Mouse (Mus musculus) heart, adult 2 months (tissue): ENCODE data around the gene Gdf15. TPM values are rescaled to one million over a fixed set of nuclear protein-coding genes. Genes with fewer than 3 reads are reported as not detected.
A peak's percentile ranks its signal among the peaks of the same experiment; 100 is the strongest.

Experiments
- DNase-seq, 2 experiments: peaks; one replicate each; pipeline ENCODE4 v3.0.0; 2021
- H3K27ac ChIP-seq: fragments of 200-600 bp; 2 replicates; pipeline ENCODE4 v1.8.1; 2022
- H3K27me3 ChIP-seq: fragments of 200-500 bp; 2 replicates; pipeline ENCODE4 v1.6.1; 2012; ENCODE audit warnings: mild to moderate bottlenecking, low read length, inconsistent platforms, mixed read lengths; ENCODE audit not compliant: control insufficient read depth, insufficient read depth
- H3K36me3 ChIP-seq: fragments of 200-500 bp; 2 replicates; pipeline ENCODE4 v1.6.1; 2012; ENCODE audit warnings: low read length, inconsistent platforms; ENCODE audit not compliant: control insufficient read depth, insufficient read depth
- H3K4me1 ChIP-seq: fragments of 200-500 bp; 2 replicates; pipeline ENCODE4 v1.6.1; 2011; ENCODE audit warnings: low read length; ENCODE audit not compliant: control insufficient read depth, insufficient read depth
- H3K4me3 ChIP-seq: fragments of 200-600 bp; 2 replicates; pipeline ENCODE4 v1.8.1; 2022
- H3K79me2 ChIP-seq: fragments of 200-500 bp; replicated peaks from 2 replicates; pipeline ENCODE4 v1.6.1; 2012; ENCODE audit warnings: mild to moderate bottlenecking, inconsistent platforms, low read length, moderate library complexity, mixed read lengths; ENCODE audit not compliant: control insufficient read depth, insufficient read depth
- H3K9ac ChIP-seq: fragments of 200-500 bp; 2 replicates; pipeline ENCODE4 v1.6.1; 2012; ENCODE audit warnings: low read depth, mild to moderate bottlenecking, control low read depth, inconsistent platforms, low read length, mixed read lengths
- CTCF ChIP-seq: fragments of 200-600 bp; IDR thresholded peaks from 2 replicates; pipeline ENCODE4 v1.8.1; 2022; ENCODE audit warnings: antibody characterized with exemption, mild to moderate bottlenecking, moderate library complexity
- EP300 ChIP-seq: fragments of 200-500 bp; IDR thresholded peaks from 2 replicates; pipeline ENCODE4 v1.6.1; 2011; ENCODE audit warnings: low read depth, low read length, control low read depth; ENCODE audit not compliant: insufficient read depth
- POLR2A ChIP-seq: fragments of 200-500 bp; IDR thresholded peaks from 2 replicates; pipeline ENCODE4 v1.6.1; 2011; ENCODE audit warnings: mild to moderate bottlenecking, low read depth, low read length, control low read depth; ENCODE audit not compliant: insufficient read depth
- WGBS: fragments of 180-500 bp; shearing (Covaris S2); methylation state at CpG from one replicate; pipeline ENCODE4 v1.1.7; 2018; 5-methylcytosine and 5-hydroxymethylcytosine counted together
- intact Hi-C: fragments of 180-260 bp; cut with DNase I; formaldehyde crosslinking; loops from one replicate; pipeline ENCODE4 v1.15.1; 2025
- polyA plus RNA-seq: library from polyadenylated mRNA; depleted of rRNA; stranded (reverse); fragments of >200 nt; gene quantifications from 2 replicates; pipeline ENCODE4 v1.2.3, GENCODE M21; 2012
- total RNA-seq, 2 experiments: library from RNA; stranded (reverse); gene quantifications; 2 replicates each; pipeline ENCODE4 v1.2.3; 2021

The Gdf15 gene
- total and polyA plus RNA-seq, 3 experiments: 1.1 to 3.8 (median 2.0) TPM

GRCm38 (mm10) chr8:70618888-70619334 lies 13.3 kb downstream of the Gdf15 start:
- no peak overlapping the region for H3K4me3 ChIP-seq
- H3K27me3 ChIP-seq: no peaks in the 10 kb centered on the region
- no peak overlapping the region for H3K27ac ChIP-seq
- 34% methylated on average over 9 of the region's 9 CpGs for WGBS
- intact Hi-C loops: no loop called here
- DNase-seq: peak; percentile 64 to 81
- no peaks in the 10 kb centered on the region; the same call in 1 of the 2 replicates for H3K4me1 ChIP-seq
- H3K36me3 ChIP-seq: no peaks in the 10 kb centered on the region
- H3K79me2 ChIP-seq: no peaks in the 10 kb centered on the region
- no peak overlapping the region for H3K9ac ChIP-seq
- no peak for TF ChIP-seq CTCF
- TF ChIP-seq EP300: no peak
- no peak for TF ChIP-seq POLR2A

- Histone ChIP-seq H3K27ac (no peak overlapping the region; the same call in 1 of the 2 replicates), H3K79me2 (no peaks in the 10 kb centered on the region), H3K9ac (peak overlapping the region; percentile 16; the same call in 1 of the 2 replicates), H3K4me1 (no peaks in the 10 kb centered on the region; the same call in 1 of the 2 replicates), H3K27me3 (no peaks in the 10 kb centered on the region), H3K4me3 (no peak overlapping the region), H3K36me3 (no peaks in the 10 kb centered on the region)
- WGBS: 75% methylated on average over 11 of the region's 11 CpGs
- no peak for DNase-seq
- no peak for TF ChIP-seq POLR2A
- no peak for TF ChIP-seq EP300
- no peak for TF ChIP-seq CTCF
- intact Hi-C loops: no loop called here
Observed at GRCm38 (mm10) chr8:70617985-70618384, 14.3 kb downstream of the Gdf15 start.

- no peaks in the 10 kb centered on the region for H3K27me3 ChIP-seq
- peak; percentile 39 to 61 for DNase-seq
- intact Hi-C loops: no loop called here
- no peak overlapping the region for H3K4me3 ChIP-seq
- no peak overlapping the region; the same call in 1 of the 2 replicates for H3K27ac ChIP-seq
- no peak for TF ChIP-seq EP300
- TF ChIP-seq POLR2A: 0 out of 2 replicates have a peak, but pooled peaks have one; percentile 39
- TF ChIP-seq CTCF: no peak
- H3K4me1 ChIP-seq: no peaks in the 10 kb centered on the region; the same call in 1 of the 2 replicates
- no peaks in the 10 kb centered on the region for H3K79me2 ChIP-seq
- H3K9ac ChIP-seq: no peak overlapping the region
- H3K36me3 ChIP-seq: no peaks in the 10 kb centered on the region
- WGBS: 45% methylated on average over 11 of the region's 11 CpGs
Observed at GRCm38 (mm10) chr8:70616645-70617044, 15.6 kb downstream of the Gdf15 start.

- Histone ChIP-seq H3K4me3 (no peak within 1 kb of the TSS), H3K36me3 (no peaks in the 10 kb centered on the region), H3K79me2 (no peaks in the 10 kb centered on the region), H3K27ac (no peak within 1 kb of the TSS; the same call in 1 of the 2 replicates), H3K27me3 (no peaks in the 10 kb centered on the region), H3K9ac (no peak within 1 kb of the TSS), H3K4me1 (no peaks in the 10 kb centered on the region; the same call in 1 of the 2 replicates)
- peak; percentile 34 to 48 for DNase-seq
- TF ChIP-seq CTCF: no peak
- TF ChIP-seq POLR2A: 0 out of 2 replicates have a peak, but pooled peaks have one; percentile 20
- no peak for TF ChIP-seq EP300
- 57% methylated on average over 3 of the region's 3 CpGs for WGBS
- intact Hi-C loops: no loop called here
Observed at GRCm38 (mm10) chr8:70615894-70616293, 16.4 kb downstream of the Gdf15 start, which contains the start of gene Lrrc25. Gene Lrrc25, plus strand, starts transcription at chr8:70616155.

- intact Hi-C loops: no loop called here
- Histone ChIP-seq H3K4me3 (no peak overlapping the region), H3K27ac (no peak overlapping the region), H3K79me2 (no peaks in the 10 kb centered on the region), H3K9ac (no peak overlapping the region), H3K27me3 (no peaks in the 10 kb centered on the region), H3K36me3 (no peaks in the 10 kb centered on the region), H3K4me1 (peaks cover 2% of the 10 kb centered on the region)
- TF ChIP-seq EP300: no peak
- no peak for TF ChIP-seq CTCF
- TF ChIP-seq POLR2A: no peak
- DNase-seq: no peak
- 85% methylated on average over 8 of the region's 8 CpGs for WGBS
Observed at GRCm38 (mm10) chr8:70615281-70615680, 17.0 kb downstream of the Gdf15 start.

GRCm38 (mm10) chr8:70614469-70614868 lies 17.8 kb downstream of the Gdf15 start:
- intact Hi-C loops: loop anchor here (5.0 kb wide), 1 partner anchor 88 kb away; the partner anchor contains the start of gene Iqcn
- H3K79me2 ChIP-seq: no peaks in the 10 kb centered on the region
- H3K27ac ChIP-seq: no peak overlapping the region
- H3K36me3 ChIP-seq: no peaks in the 10 kb centered on the region
- peaks cover 2% of the 10 kb centered on the region for H3K4me1 ChIP-seq
- DNase-seq: peak in 1 of 2 experiments; percentile 53
- WGBS: 74% methylated on average over 5 of the region's 5 CpGs
- no peak overlapping the region for H3K4me3 ChIP-seq
- H3K9ac ChIP-seq: no peak overlapping the region
- TF ChIP-seq POLR2A: no peak
- no peak for TF ChIP-seq CTCF
- no peak for TF ChIP-seq EP300
- H3K27me3 ChIP-seq: no peaks in the 10 kb centered on the region
